ENCODE assay signal across 32 mouse cellular contexts in genomic region chr14:47482200-47482599, GRCm38 (mm10). TPM values are rescaled to one million over a fixed set of nuclear protein-coding genes. Genes with fewer than 3 reads are reported as not detected.
DNase-seq lines count a peak whose midpoint lies in the region; ATAC-seq and TF ChIP-seq lines count a peak whose summit lies in the region.
"Had no signal": no experiment of that assay in that cellular context is flagged by ENCODE, and none has a peak within 500 bp of the region (broad histone marks: within the 10 kb centered on the region; RNA-seq: fewer than 3 reads in every experiment).

No protein-coding gene starts in this region.

- H3K9ac ChIP-seq in ES-E14 (ENCODE audit: insufficient read depth, low read depth, low read length, poor library complexity, severe bottlenecking): peak overlapping the region; percentile 5; the same call in 1 of the 2 replicates
- H3K9ac ChIP-seq: embryonic facial prominence, embryonic 15.5 days; heart, embryonic 12.5 days; hindbrain, embryonic 15.5 days; limb, embryonic 15.5 days; midbrain, embryonic 13.5 days; neural tube, embryonic 15.5 days had no signal

- H3K36me3 ChIP-seq in megakaryocyte, embryonic 14.5 days (replicated peaks; ENCODE audit: low read length): peaks cover 8% of the 10 kb centered on the region
- 0 out of 2 replicates have a peak, but pooled peaks cover 2% of the 10 kb centered on the region for H3K36me3 ChIP-seq in ES-E14 (ENCODE audit: control insufficient read depth, insufficient read depth, low read length, poor library complexity, severe bottlenecking)
- H3K36me3 ChIP-seq: embryonic facial prominence, embryonic 10.5 days; embryonic facial prominence, embryonic 15.5 days; heart, embryonic 12.5 days; hindbrain, embryonic 15.5 days; limb, embryonic 15.5 days; midbrain, embryonic 13.5 days; neural tube, embryonic 15.5 days had no signal

- no peak for ATAC-seq in megakaryocyte, adult 5-6 weeks (ENCODE audit: poor library complexity, severe bottlenecking)
- ATAC-seq in granulocyte monocyte progenitor cell, adult 5-6 weeks (replicated peaks; ENCODE audit: poor library complexity, severe bottlenecking): peak; percentile 76
- ATAC-seq in erythroid progenitor cell, adult 5-6 weeks (replicated peaks; ENCODE audit: low FRiP score, poor library complexity, severe bottlenecking): no peak
- no peak for ATAC-seq in monocyte, adult 5-6 weeks (replicated peaks; ENCODE audit: insufficient number of reproducible peaks, low FRiP score, low TSS enrichment, poor library complexity, severe bottlenecking)
- ATAC-seq: forebrain, embryonic 14.5 days; inflammation-experienced regulatory T-cells, adult 6 months; midbrain, embryonic 13.5 days had no signal

- peaks cover 16% of the 10 kb centered on the region for H3K4me1 ChIP-seq in megakaryocyte, embryonic 14.5 days
- peaks cover 0 to 5% of the 10 kb centered on the region in 2 experiments; a peak in 1 of 4 replicates for H3K4me1 ChIP-seq in ES-E14 (ENCODE audit: control insufficient read depth in 2 of 2, insufficient read depth in 2 of 2, low read length in 2 of 2, poor library complexity in 1 of 2)
- H3K4me1 ChIP-seq: embryonic facial prominence, embryonic 10.5 days; embryonic facial prominence, embryonic 15.5 days; hindbrain, embryonic 15.5 days; limb, embryonic 15.5 days; midbrain, embryonic 13.5 days had no signal

- no peaks in the 10 kb centered on the region for H3K27me3 ChIP-seq in megakaryocyte, embryonic 14.5 days (replicated peaks)
- H3K27me3 ChIP-seq: embryonic facial prominence, embryonic 15.5 days; heart, embryonic 12.5 days; hindbrain, embryonic 15.5 days; limb, embryonic 15.5 days; liver, embryonic 13.5 days; midbrain, embryonic 13.5 days; neural tube, embryonic 15.5 days had no signal

- DNase-seq in ES-E14 (ENCODE audit: low read depth, low spot score): no peak
- DNase-seq in embryo, embryonic 10.5 days (ENCODE audit: low spot score): no peak
- DNase-seq: adrenal gland, postnatal 10 days; cerebellum, adult 11 months; cerebellum, adult 9-10 months; gastrocnemius, adult 2 months; gastrocnemius, postnatal 36 days; heart, adult 2 months; heart, postnatal 4 days; kidney, adult 11 months; kidney, postnatal 14 days; left cerebral cortex, postnatal 4 days; liver, embryonic 13.5 days; lung, adult 2 months; lung, postnatal 10 days; retina, postnatal 1 day; right cerebral cortex, postnatal 14 days; thymus, postnatal 14 days had no signal

- in situ Hi-C loops in ES-E14 (cut with MboI; ENCODE audit: low sequenced_read_pairs in 2 of 2, unreplicated experiment in 2 of 2): no loop called here

- H3K9me3 ChIP-seq in megakaryocyte, embryonic 14.5 days: no peaks in the 10 kb centered on the region
- H3K9me3 ChIP-seq in ES-E14 (ENCODE audit: control insufficient read depth, insufficient read depth, low read depth, low read length): no peaks in the 10 kb centered on the region
- H3K9me3 ChIP-seq: embryonic facial prominence, embryonic 10.5 days; embryonic facial prominence, embryonic 15.5 days; heart, embryonic 12.5 days; hindbrain, embryonic 15.5 days; limb, embryonic 15.5 days; liver, embryonic 13.5 days; midbrain, embryonic 13.5 days; neural tube, embryonic 15.5 days had no signal

- H3K27ac ChIP-seq in ES-E14 (ENCODE audit: insufficient read depth, low read depth, low read length, poor library complexity, severe bottlenecking): no peak overlapping the region
- H3K27ac ChIP-seq: embryonic facial prominence, embryonic 10.5 days; embryonic facial prominence, embryonic 15.5 days; gastrocnemius, adult 2 months; heart, adult 2 months; hindbrain, embryonic 15.5 days; limb, embryonic 15.5 days; liver, embryonic 13.5 days; midbrain, embryonic 13.5 days; neural tube, embryonic 15.5 days had no signal

- peak overlapping the region; percentile 9 for H3K4me3 ChIP-seq in megakaryocyte, embryonic 14.5 days (replicated peaks)
- H3K4me3 ChIP-seq in ES-E14 (ENCODE audit: insufficient read depth in 1 of 2, low read depth in 1 of 2, low read length in 2 of 2, poor library complexity in 1 of 2, severe bottlenecking in 1 of 2): no peak overlapping the region
- H3K4me3 ChIP-seq: embryonic facial prominence, embryonic 10.5 days; embryonic facial prominence, embryonic 15.5 days; gastrocnemius, adult 2 months; heart, adult 2 months; heart, embryonic 12.5 days; hindbrain, embryonic 15.5 days; limb, embryonic 15.5 days; liver, embryonic 13.5 days; midbrain, embryonic 13.5 days; neural tube, embryonic 15.5 days had no signal

TF ChIP-seq in ES-E14, 5 proteins besides CTCF, POLR2A, EP300 and RAD21:
- TF ChIP-seq ZNF384 (IDR thresholded peaks at IDR 0.05; ENCODE audit: low read depth, low read length) (no peak), ZC3H11A (IDR thresholded peaks at IDR 0.05; ENCODE audit: borderline replicate concordance, low read depth, low read length) (no peak), MAFK (IDR thresholded peaks at IDR 0.05; ENCODE audit: insufficient read depth, low read depth, low read length) (no peak), CHD2 (IDR thresholded peaks at IDR 0.05; ENCODE audit: low read depth, low read length) (no peak), HCFC1 (IDR thresholded peaks at IDR 0.05; ENCODE audit: borderline replicate concordance, insufficient read depth, low read length) (no peak)

RNA-seq across cellular contexts. Expression of gene Fbxo34, which starts 32.0 kb away (rescaled TPM):
- polyA plus RNA-seq in megakaryocyte, embryonic 14.5 days (2012; ENCODE audit: insufficient read depth, low replicate concordance): 4.2 and 4.8 TPM in 2 replicates
- 11.2 and 17.5 TPM in 2 replicates for total RNA-seq in megakaryocyte, adult 5-6 weeks (2015)
- 20.7 and 21.8 TPM in 2 replicates for total RNA-seq in megakaryocyte, adult 5-6 weeks (2017)
- 17.0 and 36.8 TPM in 2 replicates for total RNA-seq in ES-E14 (2012; rRNA removed)
- total RNA-seq in granulocyte monocyte progenitor cell, adult 5-6 weeks (2014; fragmentation: Nextera tagmentation): 10.7 and 13.2 TPM in 2 replicates
- 27.4 and 32.9 TPM in 2 replicates for total RNA-seq in granulocyte monocyte progenitor cell, adult 5-6 weeks (2017)
- 23.9 and 37.8 TPM in 2 replicates for total RNA-seq in erythroid progenitor cell, adult 5-6 weeks (2015; ENCODE audit: low replicate concordance)
- 54.2 and 68.8 TPM in 2 replicates for total RNA-seq in erythroid progenitor cell, adult 5-6 weeks (2017; ENCODE audit: low replicate concordance)
- 18.2 to 39.0 TPM (median 26.4 TPM) in 3 replicates for total RNA-seq in monocyte, adult 5-6 weeks (2017)
